Mouse (Mus musculus): ENCODE measurements around the gene Lrch1. TPM values are rescaled to one million over a fixed set of nuclear protein-coding genes. Genes with fewer than 3 reads are reported as not detected.

Gene Lrch1
- polyA plus RNA-seq, 1 experiment, result 6.5 TPM

- peak; percentile 27 for DNase-seq (ENCODE audit: low read depth, low spot score)
Measured at GRCm38 (mm10) chr14:74787717-74788116, 160.0 kb downstream of the Lrch1 start.

GRCm38 (mm10) chr14:74784243-74784934 is 163.3 kb downstream of the Lrch1 start:
- 86% methylated on average over 11 of the region's 11 CpGs for WGBS
- no peak for DNase-seq (ENCODE audit: low read depth, low spot score)

More at GRCm38 (mm10) chr14:74787717-74788116, 160.0 kb downstream of the Lrch1 start:
- 42% methylated on average over 3 of the region's 3 CpGs for WGBS

GRCm38 (mm10) chr14:74774046-74774619 is 173.5 kb downstream of the Lrch1 start:
- WGBS, result 86% methylated on average over 10 of the region's 10 CpGs
- DNase-seq (ENCODE audit: low read depth, low spot score), result no peak

- 92% methylated on average over 1 of the region's 1 CpGs for WGBS
- DNase-seq (ENCODE audit: low read depth, low spot score), result no peak
Measured at GRCm38 (mm10) chr14:74767892-74768291, 179.8 kb downstream of the Lrch1 start.

- 63% methylated on average over 10 of the region's 10 CpGs for WGBS
- DNase-seq (ENCODE audit: low read depth, low spot score), result peak; percentile 47
Measured at GRCm38 (mm10) chr14:74764191-74764918, 183.3 kb downstream of the Lrch1 start.

- WGBS, result 89% methylated on average over 6 of the region's 6 CpGs
- DNase-seq (ENCODE audit: low read depth, low spot score), result no peak
Measured at GRCm38 (mm10) chr14:74736850-74737249, 210.8 kb downstream of the Lrch1 start.

- 78% methylated on average over 6 of the region's 6 CpGs for WGBS
- no peak for DNase-seq (ENCODE audit: low read depth, low spot score)
Measured at GRCm38 (mm10) chr14:74735471-74735870, 212.2 kb downstream of the Lrch1 start.

GRCm38 (mm10) chr14:74733397-74733796 is 214.3 kb downstream of the Lrch1 start:
- WGBS, result 38% methylated on average over 2 of the region's 2 CpGs
- DNase-seq (ENCODE audit: low read depth, low spot score), result no peak

GRCm38 (mm10) chr14:74732079-74732783 is 215.4 kb downstream of the Lrch1 start, which contains the start of gene Esd:
Gene Esd, plus strand, starts transcription at chr14:74732297.
- under 1% methylated on average over 53 of the region's 53 CpGs for WGBS
- peak; percentile 94 for DNase-seq (ENCODE audit: low read depth, low spot score)

- DNase-seq (ENCODE audit: low read depth, low spot score), result peak; percentile 82
- 12% methylated on average over 9 of the region's 9 CpGs for WGBS
Measured at GRCm38 (mm10) chr14:74731221-74732078, 216.2 kb downstream of the Lrch1 start.

- 72% methylated on average over 3 of the region's 3 CpGs for WGBS
- DNase-seq (ENCODE audit: low read depth, low spot score), result no peak
Measured at GRCm38 (mm10) chr14:74723541-74723940, 224.1 kb downstream of the Lrch1 start.

- no peak for DNase-seq (ENCODE audit: low read depth, low spot score)
- 20% methylated on average over 3 of the region's 3 CpGs for WGBS
Measured at GRCm38 (mm10) chr14:74709054-74709453, 238.6 kb downstream of the Lrch1 start.

Other genes with a start within 250 kb of the Lrch1 start
- gene Esd, start 215.6 kb downstream of the Lrch1 start, polyA plus RNA-seq (2012; rRNA removed), result 109 and 133 TPM in 2 replicates
- gene Rubcnl, start 68.2 kb upstream of the Lrch1 start, polyA plus RNA-seq (2012; rRNA removed), result 2.2 and 2.6 TPM in 2 replicates
- not detected in 2 replicates for gene Lrrc63, start 183.0 kb upstream of the Lrch1 start, polyA plus RNA-seq (2012; rRNA removed)
- gene Lcp1, start 183.2 kb upstream of the Lrch1 start, polyA plus RNA-seq (2012; rRNA removed), result 18.4 and 18.5 TPM in 2 replicates